Mouse (Mus musculus) ES-E14 (cell line): Measurements from ENCODE around the gene Myh7b.

Experiments used
- CHD2 ChIP-seq: IDR thresholded peaks from 2 replicates; pipeline ENCODE4 v1.6.1; 2014; ENCODE audit warnings: mild to moderate bottlenecking, low read depth, low read length, inconsistent platforms
- HCFC1 ChIP-seq: IDR thresholded peaks from 2 replicates; pipeline ENCODE4 v1.6.1; 2012; ENCODE audit warnings: low read length, inconsistent platforms, borderline replicate concordance; ENCODE audit not compliant: insufficient read depth
- MAFK ChIP-seq: IDR thresholded peaks from 2 replicates; pipeline ENCODE4 v1.6.1; 2014; ENCODE audit warnings: mild to moderate bottlenecking, low read depth, low read length, inconsistent platforms; ENCODE audit not compliant: insufficient read depth
- ZC3H11A ChIP-seq: IDR thresholded peaks from 2 replicates; pipeline ENCODE4 v1.6.1; 2012; ENCODE audit warnings: low read depth, mild to moderate bottlenecking, inconsistent platforms, low read length, borderline replicate concordance
- ZNF384 ChIP-seq: IDR thresholded peaks from 2 replicates; pipeline ENCODE4 v1.6.1; 2012; ENCODE audit warnings: low read depth, low read length, inconsistent platforms

GRCm38 (mm10) chr2:155633731-155634130, 22.7 kb downstream of the Myh7b start:
- TF ChIP-seq HCFC1: no peak
- no peak for TF ChIP-seq ZC3H11A
- TF ChIP-seq MAFK: no peak
- no peak for TF ChIP-seq CHD2
- TF ChIP-seq ZNF384: no peak
